Mouse (Mus musculus): ENCODE measurements at regions not wholly inside any gene's neighbourhood (a gene's known extent, or its start where the extent isn't known, plus 50 kb on each side); places are given as distances from the start of the nearest gene placed in this dataset.

DNA sequence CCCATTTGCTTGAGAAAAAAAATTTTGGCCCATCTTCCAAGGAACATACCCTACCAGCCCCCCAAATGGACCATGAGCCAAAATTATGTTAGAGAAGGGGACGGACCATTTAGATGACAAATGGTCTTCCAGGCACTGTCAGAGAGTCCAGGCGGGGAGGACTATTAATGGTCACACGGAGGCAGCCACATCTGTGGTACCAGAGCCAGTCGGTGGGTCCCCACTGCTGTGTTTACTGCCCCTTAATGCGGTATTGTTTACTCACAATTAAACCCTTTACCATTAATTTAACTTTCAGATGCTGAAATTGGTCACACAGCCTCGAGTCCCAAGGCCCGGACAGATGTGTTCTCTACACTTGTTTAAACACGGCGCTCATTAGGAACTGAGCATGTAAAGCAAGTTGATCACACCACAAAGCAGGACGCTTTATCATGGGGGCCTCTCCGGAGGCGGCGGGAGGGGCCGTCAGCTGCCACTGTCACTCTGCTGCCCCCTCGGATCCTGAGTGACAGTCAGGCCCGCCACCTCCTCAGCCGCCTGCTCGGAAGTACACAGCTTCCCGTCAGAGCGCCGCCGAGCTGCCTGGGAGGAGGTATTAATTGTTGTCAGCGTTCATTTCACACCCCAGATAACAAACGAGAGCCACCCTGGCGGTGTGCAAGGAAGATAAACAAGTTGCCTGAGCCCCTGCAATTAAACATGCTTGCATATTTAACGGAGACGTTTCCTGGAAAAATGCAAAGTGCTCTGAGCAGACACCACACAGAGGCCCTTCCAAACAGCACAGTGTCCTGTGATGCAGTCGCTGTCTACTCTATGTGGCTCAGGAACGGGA, 70.6 kb upstream of the Irx3 start:
- DNase-seq = no peak

DNA sequence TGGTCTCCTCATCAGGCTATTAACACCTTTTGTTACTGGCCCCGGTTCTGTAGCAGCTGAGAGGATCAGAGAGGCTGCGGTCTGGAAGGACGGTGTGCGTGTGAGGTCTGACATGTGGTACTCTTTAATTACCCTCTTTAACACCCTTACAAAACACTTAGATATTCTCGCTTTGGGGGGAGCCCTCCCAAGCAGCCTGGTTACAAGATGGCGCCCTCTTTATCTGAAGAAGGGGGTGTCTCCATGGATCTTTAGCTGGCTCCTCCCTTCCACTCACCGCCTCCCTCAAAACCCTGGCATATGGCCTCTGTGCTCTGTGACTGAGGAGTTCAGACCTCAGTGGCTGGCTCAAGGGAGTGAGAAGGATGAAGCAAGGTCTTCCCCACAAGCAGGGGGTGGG, 65.2 kb upstream of the Irx3 start:
- no peak for DNase-seq

DNA sequence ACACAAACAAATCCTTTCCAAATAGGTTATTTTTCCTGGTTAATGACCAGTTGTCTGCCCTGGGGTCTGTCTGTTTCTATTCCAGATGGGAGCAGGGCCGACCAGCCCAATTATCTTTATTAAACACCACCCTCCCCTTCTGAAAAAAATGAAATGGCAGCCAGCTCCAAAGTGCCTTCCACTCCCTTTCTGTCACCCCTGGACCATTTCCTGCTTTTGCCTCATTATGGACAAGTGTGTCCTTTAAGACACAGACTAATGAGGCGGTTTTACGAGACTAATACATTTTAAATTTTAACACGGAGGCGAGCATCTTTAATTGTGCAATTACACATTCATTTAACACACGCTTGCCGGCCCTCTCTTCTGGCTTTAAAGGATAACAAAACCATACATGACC, 64.2 kb upstream of the Irx3 start:
- no peak for DNase-seq

DNA sequence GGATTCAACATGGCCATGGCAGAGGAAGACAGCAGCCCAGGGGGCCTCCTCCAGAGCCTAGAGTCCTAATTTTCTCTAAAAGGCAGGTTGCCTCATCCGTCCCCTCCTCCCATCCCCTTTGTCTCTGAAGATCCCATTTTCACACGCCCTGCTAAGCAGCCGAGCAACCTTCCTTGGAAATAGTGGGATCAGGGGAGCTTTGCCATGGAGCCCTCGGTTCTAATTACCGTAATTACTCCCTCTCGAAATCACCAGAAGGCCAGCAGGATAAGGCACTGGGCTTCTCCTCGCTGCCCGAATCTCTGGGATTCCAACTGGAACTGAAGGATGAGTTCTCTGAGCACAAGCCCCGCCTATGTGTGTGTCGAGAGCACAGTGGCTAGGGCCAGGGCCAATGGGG, 63.5 kb upstream of the Irx3 start:
- no peak for DNase-seq

DNA sequence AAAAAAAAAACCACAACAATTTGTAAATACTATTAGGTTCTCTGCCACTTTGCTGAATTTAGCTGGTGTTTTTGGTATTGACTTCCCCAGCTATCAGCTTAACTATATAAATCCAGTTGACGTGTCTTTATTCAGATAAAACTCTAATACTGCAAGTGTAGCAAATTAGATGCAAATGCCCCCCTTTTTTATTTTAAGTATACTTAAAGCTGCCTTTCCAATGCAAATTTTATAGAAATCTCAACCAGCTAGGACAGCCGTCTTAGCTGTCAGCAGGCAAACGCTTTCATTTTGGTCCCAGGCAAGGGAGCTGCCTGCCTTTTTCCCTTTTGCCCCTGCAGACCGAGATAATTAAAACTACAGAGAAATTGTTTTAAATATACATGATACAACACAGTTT, 61.6 kb upstream of the Irx3 start:
- no peak for DNase-seq

DNA sequence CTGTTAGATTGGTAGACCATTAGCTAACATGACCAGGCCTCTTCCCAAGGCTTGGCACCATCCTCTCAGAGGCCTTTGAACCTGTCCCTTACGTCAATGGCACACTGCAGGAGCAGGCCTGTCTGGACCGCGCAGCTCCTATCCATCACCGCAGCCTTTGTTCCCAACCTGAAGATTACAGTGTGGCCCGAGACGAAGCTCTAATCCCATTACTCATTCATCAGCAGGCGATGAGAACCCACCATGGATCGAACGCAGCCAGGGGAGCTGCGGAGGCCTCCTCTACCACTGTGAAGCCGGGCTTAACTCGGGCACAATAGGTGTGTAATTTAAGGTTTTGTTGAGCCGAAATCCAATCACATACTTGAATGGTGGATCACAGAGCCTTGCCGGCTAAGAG, 54.0 kb upstream of the Irx3 start:
- DNase-seq = no peak

DNA sequence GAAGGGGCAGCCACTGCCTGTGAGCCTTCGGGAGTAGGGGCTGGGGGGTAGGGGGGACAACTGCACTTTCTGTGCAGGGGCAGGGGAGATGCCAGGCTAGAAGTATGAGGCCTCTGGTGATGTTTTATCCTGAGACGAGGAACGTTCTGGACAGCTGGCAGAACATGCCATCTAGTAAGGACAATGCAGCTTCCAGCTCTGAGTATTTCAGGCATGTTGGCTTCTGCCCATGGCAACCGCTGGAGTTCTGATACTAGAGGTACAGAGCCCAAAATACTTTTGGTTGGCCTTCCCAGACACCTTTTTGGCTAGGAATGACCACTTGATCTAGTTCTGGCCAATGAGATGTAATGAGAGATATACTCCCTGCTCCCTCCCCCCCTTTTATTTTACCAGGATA, 52.5 kb upstream of the Irx3 start:
- DNase-seq = no peak

DNA sequence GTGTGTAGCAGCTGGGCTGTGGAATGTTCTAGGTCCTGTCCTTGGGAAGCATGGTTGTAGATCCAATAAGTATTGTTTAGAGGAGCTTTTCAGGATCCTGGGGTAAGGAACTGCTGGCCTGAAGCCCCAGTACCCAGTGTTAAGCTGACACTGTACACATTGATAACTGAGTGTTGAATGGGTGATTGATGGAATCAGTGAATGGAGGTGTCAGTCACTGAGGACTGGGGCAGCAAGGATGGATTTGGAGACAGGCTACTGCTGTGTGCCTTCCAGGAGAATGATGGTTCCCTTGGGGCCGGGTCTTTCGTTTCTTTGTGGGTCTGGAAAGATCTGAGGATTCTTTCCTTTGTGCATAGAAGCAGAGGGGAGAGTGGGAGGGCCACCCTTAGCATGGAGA, 51.9 kb upstream of the Irx3 start:
- no peak for DNase-seq

DNA sequence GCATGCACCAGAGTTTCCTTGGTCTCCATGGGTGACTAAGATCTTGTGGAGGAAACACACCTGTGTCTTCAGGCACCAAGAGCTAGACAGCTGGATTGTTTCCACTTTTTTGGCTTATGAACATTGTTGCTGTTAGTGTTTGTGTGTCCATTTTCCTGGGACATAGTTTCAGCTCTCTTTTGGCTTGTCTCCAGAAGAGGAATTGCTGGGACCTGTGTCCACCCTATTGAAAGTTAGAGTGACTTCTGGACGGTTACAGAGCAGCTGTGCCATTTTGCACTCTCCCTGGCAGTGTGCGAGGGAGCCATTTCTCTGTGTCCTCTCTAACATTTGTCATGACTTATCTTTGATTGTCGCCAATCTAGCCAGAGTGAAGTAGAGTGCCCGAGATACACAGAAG, 51.5 kb upstream of the Irx3 start:
- no peak for DNase-seq
